Mouse (Mus musculus): ENCODE measurements around the gene Mapt. TPM values are rescaled to one million over a fixed set of nuclear protein-coding genes. Genes with fewer than 3 reads are reported as not detected.

Mapt gene
- polyA plus RNA-seq, 1 experiment from 2014 or later: 17.0 TPM

GRCm38 (mm10) chr11:104367486-104368190 lies 136.4 kb downstream of the Mapt start:
- Histone ChIP-seq H3K27ac (no peak overlapping the region), H3K27me3 (replicated peaks) (no peaks in the 10 kb centered on the region), H3K4me1 (replicated peaks) (no peaks in the 10 kb centered on the region), H3K9ac (no peak overlapping the region), H3K9me3 (no peaks in the 10 kb centered on the region), H3K4me2 (replicated peaks) (no peak overlapping the region), H3K36me3 (0 out of 2 replicates have a peak, but pooled peaks cover 4% of the 10 kb centered on the region), H3K4me3 (replicated peaks) (no peak overlapping the region)
- no peak for ATAC-seq
- 86% methylated on average over 5 of the region's 5 CpGs for WGBS

- H3K4me3 ChIP-seq (replicated peaks): no peak overlapping the region
- H3K36me3 ChIP-seq: no peaks in the 10 kb centered on the region; the same call in 1 of the 2 replicates
- 91% methylated on average over 3 of the region's 3 CpGs for WGBS
- H3K9ac ChIP-seq: no peak overlapping the region
- ATAC-seq: no peak
- no peak overlapping the region for H3K4me2 ChIP-seq (replicated peaks)
- no peak overlapping the region for H3K27ac ChIP-seq
- H3K4me1 ChIP-seq (replicated peaks): no peaks in the 10 kb centered on the region
- H3K27me3 ChIP-seq (replicated peaks): no peaks in the 10 kb centered on the region
- H3K9me3 ChIP-seq: no peaks in the 10 kb centered on the region
Measured at GRCm38 (mm10) chr11:104376291-104376690, 145.1 kb downstream of the Mapt start.

GRCm38 (mm10) chr11:104379635-104380034 lies 148.4 kb downstream of the Mapt start:
- H3K4me3 ChIP-seq (replicated peaks): no peak overlapping the region
- 72% methylated on average over 1 of the region's 1 CpGs for WGBS

More at GRCm38 (mm10) chr11:104379635-104380034, 148.4 kb downstream of the Mapt start:
- Histone ChIP-seq H3K9me3 (no peaks in the 10 kb centered on the region), H3K27me3 (replicated peaks) (no peaks in the 10 kb centered on the region), H3K36me3 (no peaks in the 10 kb centered on the region), H3K9ac (no peak overlapping the region), H3K4me2 (replicated peaks) (no peak overlapping the region), H3K27ac (no peak overlapping the region), H3K4me1 (replicated peaks) (0 out of 2 replicates have a peak, but pooled peaks cover 2% of the 10 kb centered on the region)
- ATAC-seq: no peak

Other genes starting within 250 kb of the Mapt start
- gene Crhr1, start 98.5 kb upstream of the Mapt start, polyA plus RNA-seq (2015; fragmentation: Nextera tagmentation; extraction: Ambion mirVana): 0.09 TPM in 2 replicates
- gene Sppl2c, start 45.1 kb upstream of the Mapt start, polyA plus RNA-seq (2015; fragmentation: Nextera tagmentation; extraction: Ambion mirVana): not detected in 2 replicates
- gene Kansl1, start 237.5 kb downstream of the Mapt start, polyA plus RNA-seq (2015; fragmentation: Nextera tagmentation; extraction: Ambion mirVana): 16.0 and 17.2 TPM in 2 replicates

Measured in intestine, embryonic 15.5 days (tissue).